8 mouse cellular contexts compared by ENCODE assay signal in genomic region chr5:53523046-53523445, GRCm38 (mm10). TPM values are rescaled to one million over a fixed set of nuclear protein-coding genes. Genes with fewer than 3 reads are reported as not detected.
A peak's percentile ranks its signal among the peaks of the same experiment; 100 is the strongest.
DNase-seq lines count a peak whose midpoint lies in the region; ATAC-seq and TF ChIP-seq lines count a peak whose summit lies in the region.

No protein-coding gene starts in this region.

- no peaks in the 10 kb centered on the region for H3K4me1 ChIP-seq in liver, embryonic 11.5 days (replicated peaks; ENCODE audit: control insufficient read depth, insufficient read depth, low read length)
- peaks cover 21 to 24% of the 10 kb centered on the region in 2 experiments for H3K4me1 ChIP-seq in heart, embryonic 14.5 days (ENCODE audit: control insufficient read depth in 2 of 2, insufficient read depth in 2 of 2, low read length in 2 of 2)
- no peaks in the 10 kb centered on the region for H3K4me1 ChIP-seq in liver, postnatal 0 days (ENCODE audit: insufficient read depth)

- no peaks in the 10 kb centered on the region for H3K27me3 ChIP-seq in liver, embryonic 11.5 days (replicated peaks; ENCODE audit: control insufficient read depth, insufficient read depth, low read length)
- peaks cover 18% of the 10 kb centered on the region for H3K27me3 ChIP-seq in heart, embryonic 14.5 days (ENCODE audit: control insufficient read depth, insufficient read depth, low read length)
- no peaks in the 10 kb centered on the region for H3K27me3 ChIP-seq in liver, postnatal 0 days (ENCODE audit: insufficient read depth, low read length)

- no peaks in the 10 kb centered on the region for H3K9me3 ChIP-seq in liver, embryonic 11.5 days (ENCODE audit: control insufficient read depth, low read length)
- no peaks in the 10 kb centered on the region for H3K9me3 ChIP-seq in heart, embryonic 14.5 days (ENCODE audit: control insufficient read depth, low read length)
- H3K9me3 ChIP-seq in liver, postnatal 0 days (ENCODE audit: low read length): no peaks in the 10 kb centered on the region

- TF ChIP-seq CTCF in layer of hippocampus, adult 2 months (conservative IDR thresholded peaks at IDR 0.05): no peak
- TF ChIP-seq CTCF in liver, postnatal 0 days (IDR thresholded peaks at IDR 0.05; ENCODE audit: low read depth): no peak

- ATAC-seq in liver, embryonic 11.5 days (replicated peaks; ENCODE audit: low FRiP score): no peak
- ATAC-seq in heart, embryonic 14.5 days (ENCODE audit: insufficient number of reproducible peaks, insufficient read depth, low FRiP score, low read depth): no peak
- ATAC-seq in liver, postnatal 0 days: no peak

- H3K27ac ChIP-seq in liver, embryonic 11.5 days (ENCODE audit: low read depth, low read length): no peak overlapping the region
- H3K27ac ChIP-seq in heart, embryonic 14.5 days (replicated peaks in 1 of 2; ENCODE audit: control insufficient read depth in 1 of 2, insufficient read depth in 1 of 2, low read depth in 2 of 2, low read length in 2 of 2): peak overlapping the region in 1 of 2 experiments; percentile 48; a peak in 2 of 4 replicates
- H3K27ac ChIP-seq in layer of hippocampus, adult 2 months: no peak overlapping the region
- no peak overlapping the region for H3K27ac ChIP-seq in liver, postnatal 0 days (ENCODE audit: low read depth)

- no peak overlapping the region for H3K4me2 ChIP-seq in liver, embryonic 11.5 days
- peak overlapping the region; percentile 3 for H3K4me2 ChIP-seq in heart, embryonic 14.5 days (ENCODE audit: low read length)
- H3K4me2 ChIP-seq in liver, postnatal 0 days (ENCODE audit: low read depth, low read length): no peak overlapping the region

- no peaks in the 10 kb centered on the region for H3K36me3 ChIP-seq in liver, embryonic 11.5 days (ENCODE audit: control insufficient read depth, insufficient read depth, low read length)
- no peaks in the 10 kb centered on the region for H3K36me3 ChIP-seq in heart, embryonic 14.5 days (ENCODE audit: control insufficient read depth, insufficient read depth, low read length)
- no peaks in the 10 kb centered on the region for H3K36me3 ChIP-seq in liver, postnatal 0 days (replicated peaks; ENCODE audit: insufficient read depth, low read length)

- no peak overlapping the region for H3K9ac ChIP-seq in liver, embryonic 11.5 days (ENCODE audit: low read depth, low read length)
- H3K9ac ChIP-seq in heart, embryonic 14.5 days (ENCODE audit: low read length): no peak overlapping the region
- H3K9ac ChIP-seq in liver, postnatal 0 days (replicated peaks): no peak overlapping the region

- H3K4me3 ChIP-seq in liver, embryonic 11.5 days (ENCODE audit: low read depth, low read length): no peak overlapping the region
- no peak overlapping the region for H3K4me3 ChIP-seq in heart, embryonic 14.5 days (ENCODE audit: control insufficient read depth in 1 of 2, insufficient read depth in 1 of 2, low read depth in 1 of 2, low read length in 2 of 2)
- no peak overlapping the region for H3K4me3 ChIP-seq in layer of hippocampus, adult 2 months
- no peak overlapping the region for H3K4me3 ChIP-seq in liver, postnatal 0 days (ENCODE audit: low read depth, low read length)

- no peak for TF ChIP-seq EP300 in liver, postnatal 0 days (IDR thresholded peaks at IDR 0.05; ENCODE audit: low read depth)

- peak; percentile 11 for DNase-seq in liver
- no peak for DNase-seq in liver, embryonic 11.5 days (ENCODE audit: low spot score)
- peak; percentile 36 for DNase-seq in brain, embryonic 18.5 days (ENCODE audit: low read depth, low spot score)
- DNase-seq in layer of hippocampus, adult 2 months (ENCODE audit: low spot score in 2 of 2): peak; percentile 48 to 49
- DNase-seq in ovary, postnatal 10 days (ENCODE audit: low spot score): peak; percentile 23
- DNase-seq in thymus, postnatal 25 days: no peak
- no peak for DNase-seq in liver, postnatal 0 days

- 53% methylated on average over 3 of the region's 3 CpGs for WGBS in liver, embryonic 11.5 days
- WGBS in heart, embryonic 14.5 days: 17% methylated on average over 3 of the region's 3 CpGs
- 62% methylated on average over 3 of the region's 3 CpGs for WGBS in liver, postnatal 0 days (ENCODE audit: insufficient replicate concordance)

RNA-seq across cellular contexts. Expression of gene Rbpj, which starts 57.1 kb away (rescaled TPM):
- polyA plus RNA-seq in liver, embryonic 11.5 days (2014; fragmentation: Nextera tagmentation; extraction: Ambion mirVana): 21.6 and 27.0 TPM in 2 replicates
- 23.9 and 24.1 TPM in 2 replicates for polyA plus RNA-seq in heart, embryonic 14.5 days (2014; fragmentation: Nextera tagmentation; extraction: Ambion mirVana)
- total RNA-seq in layer of hippocampus, adult 2 months (2021): 10 to 100 TPM; 21.6 to 24.0 TPM
- 6.1 and 6.4 TPM in 2 replicates for polyA plus RNA-seq in liver, postnatal 0 days (2015; fragmentation: Nextera tagmentation; extraction: Ambion mirVana)

Comparison
In these comparisons a context has a peak if more than half of its experiments do, and no peak if none do; other contexts are left out.
1. DNase-seq: peak in liver (single experiment), brain, embryonic 18.5 days (single experiment), layer of hippocampus, adult 2 months (2 of 2) and ovary, postnatal 10 days (single experiment); none in liver, embryonic 11.5 days (single experiment), thymus, postnatal 25 days (single experiment) and liver, postnatal 0 days (single experiment).